Mouse (Mus musculus) thymus, adult 2 months (tissue): Measurements from ENCODE around the gene Sar1b.
"Not testable (repeated sequence)": the region's sequence is repeated elsewhere in the genome, so short reads cannot be mapped to it uniquely, and the experiment has no call there.

Experiments used
- CTCF ChIP-seq: fragments of 200-500 bp; IDR thresholded peaks from 2 replicates; pipeline ENCODE4 v1.5.1; 2012; ENCODE audit warnings: mild to moderate bottlenecking, control low read depth, low read length, moderate library complexity, borderline replicate concordance; ENCODE audit not compliant: control insufficient read depth, poor library complexity, insufficient read depth; ENCODE audit errors: extremely low read depth
- POLR2A ChIP-seq: fragments of 200-500 bp; IDR thresholded peaks from 2 replicates; pipeline ENCODE4 v1.6.1; 2012; ENCODE audit warnings: mild to moderate bottlenecking, low read length, control low read depth, moderate library complexity; ENCODE audit not compliant: control insufficient read depth, poor library complexity, insufficient read depth; ENCODE audit errors: extremely low read depth

DNA sequence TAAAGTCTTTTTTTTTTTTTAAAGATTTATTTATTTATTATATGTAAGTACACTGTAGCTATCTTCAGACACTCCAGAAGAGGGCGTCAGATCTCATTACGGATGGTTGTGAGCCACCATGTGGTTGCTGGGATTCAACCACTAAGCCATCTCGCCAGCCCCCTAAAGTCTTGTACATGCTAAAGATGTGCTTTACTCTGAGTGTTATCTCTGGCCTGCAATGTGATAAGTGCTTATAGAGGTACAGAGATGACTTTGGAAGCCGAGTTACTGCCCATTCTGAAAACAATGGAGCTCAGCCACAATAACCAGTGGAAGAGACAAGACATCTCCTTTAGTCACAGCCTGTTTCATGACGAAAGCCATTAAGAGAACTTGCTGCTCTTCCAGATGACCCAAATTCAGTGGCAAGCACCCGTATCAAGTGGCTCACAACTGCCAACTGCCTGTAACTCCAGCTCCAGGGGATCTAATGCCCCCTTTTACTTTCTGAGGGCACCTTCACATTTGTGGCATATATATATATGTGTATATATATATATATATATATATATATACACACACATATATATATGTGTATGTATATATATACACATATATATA, 11.8 kb upstream of the Sar1b start:
- TF ChIP-seq POLR2A, CTCF: not testable (repeated sequence)
